Mouse (Mus musculus) limb, embryonic 14.5 days (tissue): Measurements from ENCODE around the gene Trappc6b. TPM values are rescaled to one million over a fixed set of nuclear protein-coding genes. Genes with fewer than 3 reads are reported as not detected.

ENCODE experiments used
- ATAC-seq: fragments of 200-750 bp; cut with Nextera tagmentation; 2 replicates; pipeline ENCODE4 v1.8.0; 2017; ENCODE audit warnings: low read depth, moderate number of reproducible peaks, moderate TSS enrichment; ENCODE audit not compliant: low FRiP score
- DNase-seq: peaks from one replicate; pipeline ENCODE4 v3.0.0-alpha.2; 2015; ENCODE audit warnings: low spot score
- H3K27ac ChIP-seq: fragments of 300-500 bp; sonication (generic); replicated peaks from 2 replicates; pipeline ENCODE4 v1.5.1; 2014; ENCODE audit warnings: low read depth, mild to moderate bottlenecking, low read length, moderate library complexity, mixed read lengths
- H3K27me3 ChIP-seq: fragments of 300-500 bp; sonication (generic); 2 replicates; pipeline ENCODE4 v1.6.1; 2014; ENCODE audit warnings: low read length, mixed read lengths; ENCODE audit not compliant: control insufficient read depth, insufficient read depth
- H3K36me3 ChIP-seq: fragments of 300-500 bp; sonication (generic); 2 replicates; pipeline ENCODE4 v1.6.1; 2014; ENCODE audit warnings: mild to moderate bottlenecking, low read length, moderate library complexity, mixed read lengths; ENCODE audit not compliant: control insufficient read depth, insufficient read depth
- H3K4me1 ChIP-seq: fragments of 300-500 bp; sonication (generic); 2 replicates; pipeline ENCODE4 v1.6.1; 2014; ENCODE audit warnings: antibody characterized with exemption, low read length, mixed read lengths; ENCODE audit not compliant: control insufficient read depth, insufficient read depth
- H3K4me2 ChIP-seq: fragments of 300-500 bp; sonication (generic); replicated peaks from 2 replicates; pipeline ENCODE4 v1.6.1; 2014; ENCODE audit warnings: low read depth, mild to moderate bottlenecking, low read length, moderate library complexity; ENCODE audit not compliant: severe bottlenecking
- H3K4me3 ChIP-seq: fragments of 300-500 bp; sonication (generic); replicated peaks from 2 replicates; pipeline ENCODE4 v1.5.1; 2014; ENCODE audit warnings: low read length
- H3K9ac ChIP-seq: fragments of 300-500 bp; sonication (generic); 2 replicates; pipeline ENCODE4 v1.6.1; 2014; ENCODE audit warnings: mild to moderate bottlenecking, low read depth, low read length, moderate library complexity; ENCODE audit not compliant: severe bottlenecking
- H3K9me3 ChIP-seq: fragments of 300-500 bp; sonication (generic); 2 replicates; pipeline ENCODE4 v1.6.1; 2016; ENCODE audit warnings: low read length; ENCODE audit not compliant: control insufficient read depth
- POLR2A ChIP-seq: fragments of 200-500 bp; IDR thresholded peaks from 2 replicates; pipeline ENCODE4 v1.8.0; 2012; ENCODE audit warnings: inconsistent platforms, mild to moderate bottlenecking, moderate library complexity, borderline replicate concordance; ENCODE audit not compliant: insufficient read depth, insufficient read length; ENCODE audit errors: extremely low read depth
- WGBS: fragments of 180-500 bp; shearing (Covaris S2); extraction: QIAGEN DNeasy Blood & Tissue Kit; methylation state at CpG from one replicate; pipeline ENCODE4 v1.1.7; 2014; 5-methylcytosine and 5-hydroxymethylcytosine counted together
- polyA plus RNA-seq, 2 experiments: library from polyadenylated mRNA; depleted of rRNA in 1 of 2; stranded (reverse) in 1 of 2; unstranded in 1 of 2; fragments of >200 nt; fragmentation: Nextera tagmentation in 1 of 2; extraction: Ambion mirVana in 1 of 2; gene quantifications; 2 replicates each; pipeline versions ENCODE4 v1.2.1 to v1.2.3; 2012 to 2014

Gene Trappc6b
- polyA plus RNA-seq, 2 experiments = 53.9 to 71.7 TPM

GRCm38 (mm10) chr12:59010482-59010881 is 50.8 kb downstream of the Trappc6b start:
- H3K9ac ChIP-seq = peak overlapping the region; percentile 91; the same call in 1 of the 2 replicates
- H3K4me3 ChIP-seq = peak overlapping the region; percentile 87
- peak overlapping the region; percentile 69 for H3K4me2 ChIP-seq
- peaks cover 18% of the 10 kb centered on the region for H3K36me3 ChIP-seq
- H3K9me3 ChIP-seq = no peaks in the 10 kb centered on the region
- ATAC-seq (no peak), DNase-seq (peak; percentile 45)
- H3K27ac ChIP-seq = no peak overlapping the region
- TF ChIP-seq POLR2A = no peak
- peaks cover 21% of the 10 kb centered on the region for H3K4me1 ChIP-seq
- no peaks in the 10 kb centered on the region for H3K27me3 ChIP-seq
- WGBS = 56% methylated on average over 2 of the region's 2 CpGs

Other genes starting within 250 kb of the Trappc6b start
- 67.1 and 72.6 TPM in 2 replicates for gene Sec23a, start 49.5 kb downstream of the Trappc6b start, polyA plus RNA-seq (2012; rRNA removed)
- gene Sec23a, start 49.5 kb downstream of the Trappc6b start, polyA plus RNA-seq (2014; fragmentation: Nextera tagmentation; extraction: Ambion mirVana) = 97.1 and 102 TPM in 2 replicates
- gene Gemin2, start 48.1 kb downstream of the Trappc6b start, polyA plus RNA-seq (2012; rRNA removed) = 15.3 and 18.3 TPM in 2 replicates
- gene Gemin2, start 48.1 kb downstream of the Trappc6b start, polyA plus RNA-seq (2014; fragmentation: Nextera tagmentation; extraction: Ambion mirVana) = 16.1 and 18.0 TPM in 2 replicates
- gene Pnn, start 5.4 kb upstream of the Trappc6b start, polyA plus RNA-seq (2012; rRNA removed) = 55.0 and 108 TPM in 2 replicates
- 68.3 and 80.2 TPM in 2 replicates for gene Pnn, start 5.4 kb upstream of the Trappc6b start, polyA plus RNA-seq (2014; fragmentation: Nextera tagmentation; extraction: Ambion mirVana)
- gene Mia2, start 34.3 kb upstream of the Trappc6b start, polyA plus RNA-seq (2012; rRNA removed) = 52.5 and 59.1 TPM in 2 replicates
- gene Mia2, start 34.3 kb upstream of the Trappc6b start, polyA plus RNA-seq (2014; fragmentation: Nextera tagmentation; extraction: Ambion mirVana) = 60.0 and 61.8 TPM in 2 replicates
- 10.2 and 12.8 TPM in 2 replicates for gene Fbxo33, start 158.3 kb upstream of the Trappc6b start, polyA plus RNA-seq (2012; rRNA removed)
- 10.5 and 11.0 TPM in 2 replicates for gene Fbxo33, start 158.3 kb upstream of the Trappc6b start, polyA plus RNA-seq (2014; fragmentation: Nextera tagmentation; extraction: Ambion mirVana)